Mouse (Mus musculus): ENCODE measurements around the gene Peli2. TPM values are rescaled to one million over a fixed set of nuclear protein-coding genes. Genes with fewer than 3 reads are reported as not detected.

Gene Peli2
- total and polyA plus RNA-seq, 3 experiments, result 10.1 to 20.3 (median 17.2) TPM

DNA sequence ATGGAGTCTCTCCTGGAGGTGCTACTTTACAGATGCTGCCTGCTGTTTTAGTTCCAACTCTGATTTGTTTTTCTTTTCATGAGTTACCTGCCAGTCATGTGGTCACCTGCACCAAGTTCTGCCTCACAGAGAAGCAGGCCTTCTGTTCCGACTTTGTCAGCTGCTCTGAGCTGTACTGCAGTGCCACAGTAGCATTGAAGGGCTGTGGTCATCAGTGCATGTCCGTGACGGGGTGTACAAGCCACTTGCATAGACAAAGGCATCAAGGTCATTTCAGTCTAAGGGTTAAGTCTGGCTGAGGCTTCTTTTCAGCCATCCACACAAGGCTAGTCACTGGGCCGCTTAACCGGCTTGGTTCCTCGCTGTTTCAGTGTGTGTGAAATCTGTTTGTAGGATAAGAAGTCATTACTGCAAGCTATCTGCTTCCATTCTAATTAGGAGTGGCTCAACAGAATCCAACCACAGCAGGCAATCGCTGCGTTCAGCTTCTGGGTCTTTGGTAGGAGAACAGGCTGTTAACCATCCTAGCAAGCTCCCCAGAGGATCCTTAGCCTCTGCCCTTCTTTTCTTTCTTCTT, 7.1 kb downstream of the Peli2 start:
- WGBS, result 83% methylated on average over 8 of the region's 8 CpGs
- Histone ChIP-seq H3K9ac (ENCODE audit: low read depth, low read length) (no peak overlapping the region), H3K79me2 (replicated peaks; ENCODE audit: control insufficient read depth, insufficient read depth, low read length) (peaks cover 6% of the 10 kb centered on the region), H3K4me3 (no peak overlapping the region), H3K27ac (no peak overlapping the region), H3K4me1 (ENCODE audit: control insufficient read depth, insufficient read depth, low read length) (peaks cover 27% of the 10 kb centered on the region), H3K27me3 (ENCODE audit: control insufficient read depth, insufficient read depth, low read length) (no peaks in the 10 kb centered on the region), H3K36me3 (ENCODE audit: control insufficient read depth, insufficient read depth, low read length) (no peaks in the 10 kb centered on the region)
- DNase-seq, result no peak
- intact Hi-C loops (cut with DNase I), result no loop called here
- TF ChIP-seq EP300 (IDR thresholded peaks at IDR 0.05; ENCODE audit: insufficient read depth, low read depth, low read length) (no peak), POLR2A (IDR thresholded peaks at IDR 0.05; ENCODE audit: insufficient read depth, low read depth, low read length) (no peak), CTCF (IDR thresholded peaks at IDR 0.05) (no peak)

DNA sequence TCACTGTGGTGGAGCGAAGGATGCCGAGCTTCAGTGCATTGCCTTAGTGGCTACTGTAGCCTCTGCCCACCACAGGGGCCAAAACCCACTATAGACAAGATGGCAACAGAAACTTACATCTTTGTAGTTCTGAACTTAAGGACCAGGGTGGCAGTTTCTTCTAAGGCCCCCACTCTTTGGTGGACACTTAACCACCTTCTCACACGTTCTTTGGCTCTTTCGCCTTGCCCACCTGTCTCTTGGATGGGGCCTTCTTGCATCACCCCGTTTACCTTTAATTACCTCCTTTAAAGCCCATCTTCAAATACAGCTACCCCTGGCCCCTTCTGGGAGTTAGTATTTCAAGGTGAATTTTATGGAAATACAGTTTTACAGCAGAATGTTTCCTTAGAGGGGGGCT, 8.1 kb downstream of the Peli2 start:
- intact Hi-C loops (cut with DNase I), result no loop called here
- no peaks in the 10 kb centered on the region for H3K27me3 ChIP-seq (ENCODE audit: control insufficient read depth, insufficient read depth, low read length)
- peaks cover 6% of the 10 kb centered on the region for H3K79me2 ChIP-seq (replicated peaks; ENCODE audit: control insufficient read depth, insufficient read depth, low read length)
- DNase-seq, result no peak
- no peak overlapping the region for H3K4me3 ChIP-seq
- no peak overlapping the region for H3K27ac ChIP-seq
- TF ChIP-seq EP300 (IDR thresholded peaks at IDR 0.05; ENCODE audit: insufficient read depth, low read depth, low read length) (no peak), POLR2A (IDR thresholded peaks at IDR 0.05; ENCODE audit: insufficient read depth, low read depth, low read length) (no peak), CTCF (IDR thresholded peaks at IDR 0.05) (no peak)
- H3K9ac ChIP-seq (ENCODE audit: low read depth, low read length), result no peak overlapping the region
- peaks cover 28% of the 10 kb centered on the region for H3K4me1 ChIP-seq (ENCODE audit: control insufficient read depth, insufficient read depth, low read length)
- no peaks in the 10 kb centered on the region for H3K36me3 ChIP-seq (ENCODE audit: control insufficient read depth, insufficient read depth, low read length)
- WGBS, result 98% methylated on average over 5 of the region's 5 CpGs

DNA sequence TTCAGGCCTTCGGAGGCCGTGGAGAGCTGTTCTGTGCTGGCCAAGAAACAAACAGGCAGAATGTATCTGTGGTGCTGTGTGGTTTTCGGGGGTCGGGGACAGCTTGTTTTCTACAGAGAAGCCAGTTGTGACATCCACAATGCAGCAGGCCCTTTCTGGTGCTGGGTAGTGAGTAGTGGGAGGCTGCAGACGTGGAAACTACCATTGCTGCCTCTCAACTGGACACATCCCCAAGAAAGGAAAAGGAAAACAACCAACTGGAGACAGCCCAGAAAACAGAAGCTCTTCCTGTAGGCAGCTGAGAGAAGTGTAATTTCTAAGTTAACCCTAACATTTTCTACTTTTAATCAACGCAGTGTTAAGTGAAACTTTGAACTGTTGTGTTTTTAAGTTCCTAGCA, 9.4 kb downstream of the Peli2 start:
- 51% methylated on average over 6 of the region's 6 CpGs for WGBS
- Histone ChIP-seq H3K36me3 (ENCODE audit: control insufficient read depth, insufficient read depth, low read length) (no peaks in the 10 kb centered on the region), H3K4me3 (no peak overlapping the region), H3K9ac (ENCODE audit: low read depth, low read length) (no peak overlapping the region), H3K27ac (peak overlapping the region; percentile 81), H3K79me2 (replicated peaks; ENCODE audit: control insufficient read depth, insufficient read depth, low read length) (peaks cover 5% of the 10 kb centered on the region), H3K27me3 (ENCODE audit: control insufficient read depth, insufficient read depth, low read length) (no peaks in the 10 kb centered on the region), H3K4me1 (ENCODE audit: control insufficient read depth, insufficient read depth, low read length) (peaks cover 29% of the 10 kb centered on the region)
- no peak for TF ChIP-seq EP300 (IDR thresholded peaks at IDR 0.05; ENCODE audit: insufficient read depth, low read depth, low read length)
- no peak for TF ChIP-seq CTCF (IDR thresholded peaks at IDR 0.05)
- no peak for TF ChIP-seq POLR2A (IDR thresholded peaks at IDR 0.05; ENCODE audit: insufficient read depth, low read depth, low read length)
- DNase-seq, result no peak
- intact Hi-C loops (cut with DNase I), result loop anchor here (10.0 kb wide), 2 partner anchors 315 to 375 kb away; partner anchors contain the start of gene Tmem260

DNA sequence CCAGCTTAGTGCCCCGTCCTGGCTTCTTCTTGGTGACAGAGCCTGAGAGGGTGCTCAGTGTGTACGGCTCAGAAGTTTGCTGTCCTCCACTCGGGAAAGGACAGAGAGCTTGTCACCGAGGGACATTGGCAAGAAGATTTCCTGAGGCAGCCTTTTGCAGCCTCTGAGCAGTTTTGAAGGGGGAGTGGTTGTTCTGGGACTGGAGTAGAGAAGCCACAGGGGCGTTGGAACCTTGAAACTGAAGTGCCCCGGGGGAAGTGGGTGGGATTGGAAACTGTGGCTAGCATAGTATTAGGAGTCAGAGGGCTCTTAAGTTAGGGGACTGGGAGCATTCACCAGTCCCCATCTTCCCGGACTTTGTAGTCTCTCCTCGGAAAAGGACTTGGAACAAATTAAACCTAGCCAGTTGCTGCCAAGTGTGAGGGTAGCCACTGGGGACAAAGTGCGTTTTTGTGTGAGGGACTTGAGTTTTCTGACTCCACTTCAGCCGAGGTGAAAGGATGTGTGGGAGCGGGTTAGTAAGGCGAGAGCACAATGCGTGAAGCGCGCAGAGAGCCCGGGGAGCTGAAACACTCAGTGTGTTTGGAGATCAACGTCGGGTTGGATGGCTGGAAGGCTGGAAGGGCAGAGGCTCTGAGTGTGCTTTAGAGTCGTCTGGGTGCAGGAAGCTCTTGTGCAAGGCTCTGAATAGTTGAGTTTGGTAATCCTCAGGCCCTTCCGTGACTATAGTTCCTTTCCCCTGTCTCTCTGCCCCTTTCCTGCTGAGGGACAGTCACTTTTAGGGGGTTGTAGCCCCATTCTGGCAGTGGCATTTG, 10.3 kb downstream of the Peli2 start:
- Histone ChIP-seq H3K4me3 (no peak overlapping the region), H3K9ac (ENCODE audit: low read depth, low read length) (peak overlapping the region; percentile 26), H3K27me3 (ENCODE audit: control insufficient read depth, insufficient read depth, low read length) (no peaks in the 10 kb centered on the region), H3K27ac (peak overlapping the region; percentile 81), H3K79me2 (replicated peaks; ENCODE audit: control insufficient read depth, insufficient read depth, low read length) (peaks cover 5% of the 10 kb centered on the region), H3K4me1 (ENCODE audit: control insufficient read depth, insufficient read depth, low read length) (peaks cover 37% of the 10 kb centered on the region), H3K36me3 (ENCODE audit: control insufficient read depth, insufficient read depth, low read length) (no peaks in the 10 kb centered on the region)
- intact Hi-C loops (cut with DNase I), result loop anchor here (10.0 kb wide), 2 partner anchors 314 to 376 kb away; partner anchors contain the start of gene Tmem260
- WGBS, result 30% methylated on average over 20 of the region's 20 CpGs
- TF ChIP-seq CTCF (IDR thresholded peaks at IDR 0.05) (no peak), POLR2A (IDR thresholded peaks at IDR 0.05; ENCODE audit: insufficient read depth, low read depth, low read length) (no peak), EP300 (IDR thresholded peaks at IDR 0.05; ENCODE audit: insufficient read depth, low read depth, low read length) (no peak)
- DNase-seq, result no peak

DNA sequence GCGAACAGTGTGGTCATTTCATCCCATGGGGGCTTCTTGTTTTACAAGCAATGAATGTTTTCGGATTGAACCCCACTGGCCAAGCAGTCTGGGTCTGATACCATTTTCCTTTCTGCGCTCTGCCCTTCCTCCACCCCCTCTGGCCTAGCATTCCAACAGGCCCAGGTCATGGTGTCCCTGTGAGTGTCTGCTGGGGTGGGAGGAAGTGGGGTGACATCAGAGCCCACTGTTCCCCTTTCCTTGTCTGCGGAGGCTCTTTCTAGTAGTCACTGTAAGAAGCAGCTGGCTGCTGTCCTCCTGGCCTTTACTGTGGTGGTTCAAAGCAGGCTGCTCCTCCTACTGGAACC, 10.9 kb downstream of the Peli2 start:
- intact Hi-C loops (cut with DNase I), result loop anchor here (10.0 kb wide), 2 partner anchors 313 to 377 kb away; partner anchors contain the start of gene Tmem260
- WGBS, result 26% methylated on average over 4 of the region's 4 CpGs
- TF ChIP-seq POLR2A (IDR thresholded peaks at IDR 0.05; ENCODE audit: insufficient read depth, low read depth, low read length) (0 out of 2 replicates have a peak, but pooled peaks have one; percentile 21), CTCF (IDR thresholded peaks at IDR 0.05) (no peak)
- H3K79me2 ChIP-seq (replicated peaks; ENCODE audit: control insufficient read depth, insufficient read depth, low read length), result peaks cover 5% of the 10 kb centered on the region
- peak; percentile 61 to 74 for DNase-seq
- H3K36me3 ChIP-seq (ENCODE audit: control insufficient read depth, insufficient read depth, low read length), result no peaks in the 10 kb centered on the region
- H3K27ac ChIP-seq, result peak overlapping the region; percentile 81
- no peaks in the 10 kb centered on the region for H3K27me3 ChIP-seq (ENCODE audit: control insufficient read depth, insufficient read depth, low read length)
- H3K4me3 ChIP-seq, result no peak overlapping the region
- H3K9ac ChIP-seq (ENCODE audit: low read depth, low read length), result peak overlapping the region; percentile 26; the same call in 1 of the 2 replicates
- H3K4me1 ChIP-seq (ENCODE audit: control insufficient read depth, insufficient read depth, low read length), result peaks cover 38% of the 10 kb centered on the region

DNA sequence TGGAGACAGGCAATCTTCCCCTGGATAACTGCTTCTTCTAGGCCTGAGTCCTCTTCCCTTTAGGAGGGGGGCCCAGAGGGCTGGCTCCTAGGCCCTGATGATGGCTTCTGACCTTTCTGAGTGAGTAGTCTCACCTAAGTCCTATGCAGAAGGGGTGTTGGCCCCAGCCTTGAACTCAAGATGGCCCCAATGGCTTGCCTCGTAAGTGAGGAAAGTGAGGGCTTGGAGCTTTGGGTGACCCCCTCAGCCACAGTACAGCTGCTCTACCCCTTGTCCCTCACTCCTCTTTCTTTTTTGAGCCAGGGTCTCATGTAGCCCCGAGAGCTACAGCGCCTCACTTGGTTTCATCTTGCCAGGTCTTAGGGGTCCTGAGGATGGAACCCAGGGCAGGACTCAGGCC, 11.6 kb downstream of the Peli2 start:
- Histone ChIP-seq H3K4me3 (no peak overlapping the region), H3K27me3 (ENCODE audit: control insufficient read depth, insufficient read depth, low read length) (no peaks in the 10 kb centered on the region)
- WGBS, result 78% methylated on average over 3 of the region's 3 CpGs

More for the DNA sequence above, 11.6 kb downstream of the Peli2 start:
- Histone ChIP-seq H3K36me3 (ENCODE audit: control insufficient read depth, insufficient read depth, low read length) (peaks cover 3% of the 10 kb centered on the region), H3K4me1 (ENCODE audit: control insufficient read depth, insufficient read depth, low read length) (peaks cover 40% of the 10 kb centered on the region), H3K9ac (ENCODE audit: low read depth, low read length) (0 out of 2 replicates have a peak overlapping the region, but pooled peaks have one; percentile 14), H3K27ac (peak overlapping the region; percentile 81), H3K79me2 (replicated peaks; ENCODE audit: control insufficient read depth, insufficient read depth, low read length) (peaks cover 2% of the 10 kb centered on the region; the same call in 1 of the 2 replicates)
- DNase-seq, result no peak
- TF ChIP-seq POLR2A (IDR thresholded peaks at IDR 0.05; ENCODE audit: insufficient read depth, low read depth, low read length) (no peak), CTCF (IDR thresholded peaks at IDR 0.05) (no peak), EP300 (IDR thresholded peaks at IDR 0.05; ENCODE audit: insufficient read depth, low read depth, low read length) (no peak)
- intact Hi-C loops (cut with DNase I), result loop anchor here (10.0 kb wide), 2 partner anchors 313 to 377 kb away; partner anchors contain the start of gene Tmem260

All from heart, adult 2 months (tissue).